Mouse (Mus musculus) limb, embryonic 13.5 days (tissue): Measurements from ENCODE around the gene Bcar3. TPM values are rescaled to one million over a fixed set of nuclear protein-coding genes. Genes with fewer than 3 reads are reported as not detected.

Experiments
- ATAC-seq: fragments of 200-750 bp; cut with Nextera tagmentation; 2 replicates; pipeline ENCODE4 v1.8.0; 2017; ENCODE audit warnings: low read depth, moderate number of reproducible peaks, moderate TSS enrichment; ENCODE audit not compliant: low FRiP score
- H3K27ac ChIP-seq: fragments of 300-500 bp; sonication (generic); 2 replicates; pipeline ENCODE4 v1.5.1; 2015; ENCODE audit warnings: inconsistent platforms, mild to moderate bottlenecking, moderate library complexity
- H3K27me3 ChIP-seq: fragments of 300-500 bp; sonication (generic); 2 replicates; pipeline ENCODE4 v1.6.1; 2015; ENCODE audit warnings: mild to moderate bottlenecking, inconsistent platforms
- H3K36me3 ChIP-seq: fragments of 300-500 bp; sonication (generic); 2 replicates; pipeline ENCODE4 v1.6.1; 2015; ENCODE audit warnings: inconsistent platforms, mild to moderate bottlenecking, moderate library complexity
- H3K4me1 ChIP-seq: fragments of 300-500 bp; sonication (generic); 2 replicates; pipeline ENCODE4 v1.6.1; 2015; ENCODE audit warnings: inconsistent platforms
- H3K4me2 ChIP-seq: fragments of 300-500 bp; sonication (generic); replicated peaks from 2 replicates; pipeline ENCODE4 v1.6.1; 2015; ENCODE audit warnings: inconsistent platforms, mild to moderate bottlenecking, moderate library complexity
- H3K4me3 ChIP-seq: fragments of 300-500 bp; sonication (generic); 2 replicates; pipeline ENCODE4 v1.5.1; 2015; ENCODE audit warnings: moderate library complexity, mild to moderate bottlenecking, inconsistent platforms
- H3K9ac ChIP-seq: fragments of 300-500 bp; sonication (generic); 2 replicates; pipeline ENCODE4 v1.6.1; 2015; ENCODE audit warnings: mild to moderate bottlenecking, inconsistent platforms
- H3K9me3 ChIP-seq: fragments of 300-500 bp; sonication (generic); 2 replicates; pipeline ENCODE4 v1.6.1; 2016; ENCODE audit warnings: inconsistent platforms
- WGBS: fragments of 180-500 bp; shearing (Covaris S2); methylation state at CpG from one replicate; pipeline ENCODE4 v1.1.7; 2015; 5-methylcytosine and 5-hydroxymethylcytosine counted together
- polyA plus RNA-seq: library from polyadenylated mRNA; unstranded; fragments of >200 nt; fragmentation: Nextera tagmentation; extraction: Ambion mirVana; gene quantifications from 2 replicates; pipeline ENCODE4 v1.2.1, GENCODE M21; 2015

The Bcar3 gene
- polyA plus RNA-seq, 1 experiment from 2014 or later: 8.1 TPM

DNA sequence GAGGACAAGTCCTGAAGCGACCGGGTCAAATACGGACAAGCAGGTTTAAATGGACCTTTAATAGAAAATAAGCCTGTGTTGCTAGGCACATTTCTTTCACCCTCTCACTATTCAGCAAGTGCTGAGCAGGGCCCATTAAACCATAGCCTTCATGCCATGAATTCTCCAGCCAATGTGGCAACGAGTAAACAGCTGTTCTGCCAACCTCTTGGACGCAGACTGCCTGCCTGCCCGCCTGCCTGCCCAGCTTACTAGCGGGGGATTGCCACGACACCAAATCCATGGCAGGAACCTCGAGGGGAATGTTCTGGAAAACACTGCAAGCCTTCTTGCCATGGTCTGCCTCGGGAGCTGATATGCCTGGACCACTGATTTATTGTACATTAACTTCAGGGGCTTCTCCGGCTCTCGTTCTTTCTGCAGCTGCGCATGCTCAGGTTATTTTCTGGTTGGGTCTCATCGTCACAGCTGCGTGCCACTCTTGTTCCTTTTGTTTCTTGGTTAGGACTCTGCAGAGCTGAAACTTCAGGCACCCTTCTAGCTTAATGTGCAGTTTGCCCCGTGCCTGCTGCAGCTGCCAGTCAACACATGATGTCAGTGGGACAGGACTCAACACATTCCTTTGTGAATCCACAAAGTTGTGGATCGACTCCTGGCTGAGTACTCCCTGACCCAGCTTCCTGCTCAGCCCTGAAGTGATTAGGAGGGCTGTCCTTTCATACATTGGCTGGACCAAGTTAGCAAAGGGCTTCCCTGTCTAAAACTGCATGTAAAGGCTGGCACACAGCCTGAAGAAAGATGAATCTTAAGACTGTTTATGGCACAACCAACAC, 120.0 kb downstream of the Bcar3 start:
- H3K4me3 ChIP-seq: 0 out of 2 replicates have a peak overlapping the region, but pooled peaks have one; percentile 7
- H3K9me3 ChIP-seq: no peaks in the 10 kb centered on the region
- H3K27me3 ChIP-seq: peaks cover 13% of the 10 kb centered on the region
- H3K4me1 ChIP-seq: peaks cover 29% of the 10 kb centered on the region
- ATAC-seq: peak; percentile 49
- no peaks in the 10 kb centered on the region for H3K36me3 ChIP-seq
- H3K27ac ChIP-seq: peak overlapping the region; percentile 23; the same call in 1 of the 2 replicates
- peak overlapping the region; percentile 50 for H3K4me2 ChIP-seq
- H3K9ac ChIP-seq: 0 out of 2 replicates have a peak overlapping the region, but pooled peaks have one; percentile 2
- WGBS: 22% methylated on average over 17 of the region's 17 CpGs

DNA sequence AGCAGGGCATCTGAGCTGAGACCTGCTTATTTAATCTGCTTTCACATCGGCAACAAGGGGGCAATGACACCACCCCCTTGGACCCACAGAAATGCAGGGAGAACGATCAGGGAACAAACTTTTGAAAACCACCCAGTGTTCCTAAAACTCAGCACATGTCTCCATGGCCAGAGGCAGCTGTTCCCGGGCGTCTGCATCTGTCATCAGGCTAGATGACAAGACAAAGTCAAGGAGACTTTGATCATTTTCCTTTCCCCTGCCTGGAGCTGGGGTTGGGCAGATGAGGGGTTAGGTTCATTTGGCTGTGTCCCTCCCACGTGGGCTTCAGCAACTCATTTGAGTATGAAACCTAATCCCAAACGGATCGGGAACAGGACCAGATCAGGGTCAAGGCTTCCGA, 120.9 kb downstream of the Bcar3 start:
- peaks cover 35% of the 10 kb centered on the region for H3K4me1 ChIP-seq
- no peak overlapping the region for H3K9ac ChIP-seq
- H3K9me3 ChIP-seq: no peaks in the 10 kb centered on the region
- peaks cover 13% of the 10 kb centered on the region for H3K27me3 ChIP-seq
- no peaks in the 10 kb centered on the region for H3K36me3 ChIP-seq
- whole genome bisulfite sequencing: 50% methylated on average over 8 of the region's 8 CpGs
- peak overlapping the region; percentile 40; the same call in 1 of the 2 replicates for H3K27ac ChIP-seq
- no peak for ATAC-seq
- H3K4me3 ChIP-seq: no peak overlapping the region
- no peak overlapping the region for H3K4me2 ChIP-seq

DNA sequence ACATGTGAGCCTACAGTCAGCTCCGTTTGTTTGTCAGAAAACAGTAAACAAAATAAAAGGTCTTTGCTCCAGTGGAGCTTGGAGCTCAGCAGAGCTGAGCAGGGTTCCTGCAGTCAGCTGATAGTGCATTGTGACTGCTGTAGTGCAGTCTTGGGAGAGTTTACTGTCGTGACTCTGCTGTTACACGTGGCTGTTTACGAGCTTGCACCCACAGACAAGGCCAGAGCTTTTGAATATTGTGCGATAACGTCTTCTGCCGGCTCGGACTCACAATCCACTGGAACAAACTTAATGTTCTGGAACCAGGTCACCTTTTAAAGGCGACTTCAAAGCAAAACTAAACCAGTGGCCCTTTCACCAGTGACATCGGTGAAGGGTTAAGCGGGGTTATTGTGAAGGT, 123.5 kb downstream of the Bcar3 start:
- no peaks in the 10 kb centered on the region for H3K36me3 ChIP-seq
- no peak overlapping the region for H3K9ac ChIP-seq
- peaks cover 39% of the 10 kb centered on the region for H3K4me1 ChIP-seq
- H3K27ac ChIP-seq: no peak overlapping the region
- H3K27me3 ChIP-seq: peaks cover 29% of the 10 kb centered on the region
- WGBS: 38% methylated on average over 11 of the region's 11 CpGs
- H3K9me3 ChIP-seq: no peaks in the 10 kb centered on the region
- no peak overlapping the region for H3K4me3 ChIP-seq
- H3K4me2 ChIP-seq: no peak overlapping the region
- no peak for ATAC-seq

DNA sequence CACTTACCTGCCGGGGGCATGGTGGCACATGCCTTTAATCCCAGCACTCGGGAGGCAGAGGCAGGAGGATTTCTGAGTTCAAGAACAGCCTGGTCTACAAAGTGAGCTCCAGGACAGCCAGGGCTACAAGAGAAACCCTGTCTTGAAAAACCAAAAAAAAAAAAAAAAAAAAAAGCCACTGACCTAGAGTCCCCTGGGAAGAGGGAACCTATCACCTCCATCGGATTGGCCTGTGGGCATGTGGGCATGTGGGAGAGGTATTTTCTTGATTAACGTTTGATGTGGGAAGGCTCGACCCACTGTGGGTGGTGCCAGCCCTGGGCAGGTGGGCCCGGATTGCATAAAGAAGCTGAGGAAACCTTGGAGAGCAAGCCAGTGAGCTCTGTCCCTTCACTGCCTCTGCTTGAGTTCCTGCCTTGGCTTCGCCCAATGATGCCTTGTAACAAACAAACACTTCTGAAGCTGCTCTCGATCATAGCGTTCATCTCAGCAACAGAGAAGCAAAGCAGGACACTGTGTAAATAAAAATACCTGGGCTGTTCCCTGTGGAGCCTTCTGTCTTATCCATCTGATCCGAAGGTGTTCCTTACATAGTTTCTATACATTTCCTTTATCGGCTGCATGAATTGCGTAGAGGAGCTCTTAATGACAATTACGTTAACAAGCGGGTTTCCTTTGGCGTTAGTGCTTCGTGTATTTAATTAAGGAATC, 124.8 kb downstream of the Bcar3 start:
- Histone ChIP-seq H3K36me3 (no peaks in the 10 kb centered on the region), H3K4me1 (peaks cover 33% of the 10 kb centered on the region), H3K27ac (no peak overlapping the region), H3K4me3 (peak overlapping the region; percentile 69), H3K9me3 (no peaks in the 10 kb centered on the region), H3K4me2 (peak overlapping the region; percentile 91), H3K27me3 (peaks cover 27% of the 10 kb centered on the region), H3K9ac (no peak overlapping the region)
- no peak for ATAC-seq
- whole genome bisulfite sequencing: 28% methylated on average over 16 of the region's 16 CpGs

DNA sequence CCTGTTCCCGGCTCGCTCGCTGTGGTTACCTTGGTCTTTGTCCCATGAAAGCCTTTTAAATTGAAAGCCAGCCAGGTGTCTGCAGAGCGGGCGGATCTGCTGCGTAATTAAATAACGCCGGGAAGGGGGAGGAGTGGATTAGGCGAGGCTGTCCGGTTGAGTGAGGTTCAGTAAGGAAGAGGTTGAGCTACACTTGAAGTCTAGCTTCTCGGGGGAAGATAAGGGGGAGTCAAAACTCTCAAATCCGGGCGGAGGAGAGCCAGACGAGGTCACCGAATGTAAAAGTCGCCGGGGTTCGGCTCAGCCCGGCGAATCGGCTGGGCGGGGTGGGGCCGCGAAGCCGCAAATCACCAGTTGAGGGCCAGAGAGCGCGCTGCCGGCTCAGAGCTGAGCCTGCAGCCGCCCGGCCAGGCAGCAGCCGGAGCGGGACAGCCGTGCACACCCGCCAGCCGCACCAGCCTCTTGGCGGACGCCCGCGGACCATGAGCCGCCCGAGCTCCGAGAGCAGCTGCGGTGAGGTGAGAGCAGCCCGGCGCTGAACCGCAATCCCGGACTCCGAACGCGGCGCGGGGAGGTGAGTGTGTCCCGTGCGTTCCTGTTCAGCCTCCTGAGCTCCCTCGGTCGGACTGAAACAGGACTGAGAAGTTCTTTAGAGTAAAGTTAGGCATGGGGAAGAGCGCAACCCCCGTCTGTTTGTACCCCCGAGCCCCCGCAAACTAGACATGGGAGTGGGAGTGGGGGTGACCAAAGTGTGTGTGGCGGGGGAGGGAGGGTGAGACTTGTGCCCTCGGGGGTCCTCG, 125.9 kb downstream of the Bcar3 start:
- Histone ChIP-seq H3K4me3 (peak overlapping the region; percentile 69), H3K36me3 (no peaks in the 10 kb centered on the region), H3K9me3 (no peaks in the 10 kb centered on the region), H3K9ac (peak overlapping the region; percentile 84), H3K4me2 (peak overlapping the region; percentile 91), H3K27ac (no peak overlapping the region; the same call in 1 of the 2 replicates), H3K27me3 (peaks cover 27% of the 10 kb centered on the region), H3K4me1 (peaks cover 22% of the 10 kb centered on the region)
- peak; percentile 84 for ATAC-seq
- under 1% methylated on average over 55 of the region's 63 CpGs for WGBS

DNA sequence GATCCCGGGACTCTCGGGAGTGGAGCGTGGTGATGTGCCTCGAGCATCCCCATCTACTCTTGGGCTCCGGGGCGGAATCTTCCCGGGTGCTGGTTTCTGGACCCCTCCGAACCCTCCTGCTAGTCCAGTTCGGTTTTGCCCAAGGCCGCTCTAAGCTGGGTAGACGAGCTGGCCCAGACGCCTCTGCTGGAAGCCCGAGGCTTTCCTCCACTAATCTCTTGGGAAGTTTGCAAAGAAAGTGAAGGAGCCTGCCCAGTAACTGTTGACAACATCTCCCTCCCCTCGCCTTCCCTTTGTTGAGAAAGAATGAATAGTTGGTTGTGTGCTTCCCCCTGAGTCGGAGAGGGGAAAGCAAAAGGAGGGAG, 126.5 kb downstream of the Bcar3 start:
- 1% methylated on average over 15 of the region's 15 CpGs for WGBS
- Histone ChIP-seq H3K9me3 (no peaks in the 10 kb centered on the region), H3K4me1 (peaks cover 17% of the 10 kb centered on the region), H3K4me2 (peak overlapping the region; percentile 91), H3K9ac (peak overlapping the region; percentile 84), H3K27me3 (peaks cover 27% of the 10 kb centered on the region), H3K36me3 (no peaks in the 10 kb centered on the region), H3K4me3 (peak overlapping the region; percentile 69), H3K27ac (no peak overlapping the region; the same call in 1 of the 2 replicates)
- ATAC-seq: peak; percentile 41

DNA sequence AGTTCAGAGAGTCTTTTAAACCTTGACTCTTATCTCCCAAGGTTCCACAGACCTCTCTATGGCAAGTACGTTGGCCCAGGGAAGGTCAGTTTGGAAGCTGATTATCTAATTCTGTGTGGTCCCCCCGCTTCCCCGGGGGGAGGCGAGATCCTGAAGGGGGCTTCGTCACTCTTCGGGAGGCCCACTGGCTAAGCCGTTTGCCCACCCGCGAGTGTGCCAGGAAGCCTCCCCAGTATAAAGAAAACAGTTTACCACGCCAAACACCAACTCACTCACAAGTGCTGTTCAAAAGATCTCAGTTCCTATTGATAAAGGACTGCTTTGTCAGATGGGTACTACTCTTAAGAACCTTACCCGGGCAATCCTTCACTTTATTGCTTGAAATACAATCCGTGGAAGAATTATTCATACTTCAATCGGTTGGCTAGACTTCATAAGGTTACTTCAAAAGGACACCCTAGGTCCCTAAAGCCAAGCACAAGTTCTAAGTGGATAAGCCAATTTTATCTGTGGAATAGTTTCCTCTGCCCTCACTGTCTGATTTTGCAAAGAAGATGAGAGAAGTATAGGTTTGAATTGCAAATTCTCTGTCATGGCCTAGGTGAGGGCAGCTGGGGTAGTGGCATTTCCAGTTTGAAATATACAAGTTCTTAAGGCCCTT, 127.2 kb downstream of the Bcar3 start:
- H3K4me2 ChIP-seq: peak overlapping the region; percentile 91
- WGBS: 17% methylated on average over 13 of the region's 13 CpGs
- H3K9ac ChIP-seq: peak overlapping the region; percentile 84; the same call in 1 of the 2 replicates

DNA sequence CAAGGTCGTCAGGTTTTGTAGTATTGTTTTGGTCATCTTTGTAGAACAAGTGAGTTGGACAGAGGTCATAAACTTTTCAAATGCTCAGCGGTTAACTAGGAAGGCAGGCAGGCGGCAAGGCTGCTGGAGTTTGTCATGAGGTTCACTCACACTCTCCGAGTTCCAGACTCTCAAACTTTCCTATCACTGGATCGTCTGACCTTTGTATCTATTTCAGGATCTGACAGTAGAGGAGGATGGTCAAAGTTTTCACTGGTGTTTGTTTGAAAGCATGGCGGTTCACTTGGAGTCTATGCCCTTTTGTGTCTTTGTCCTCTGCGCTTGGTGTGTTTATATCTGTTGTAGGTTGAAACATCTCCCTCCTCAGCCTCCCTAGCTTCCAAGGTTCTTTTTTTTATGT, 127.9 kb downstream of the Bcar3 start:
- Histone ChIP-seq H3K4me2 (peak overlapping the region; percentile 91; the same call in 1 of the 2 replicates), H3K9ac (no peak overlapping the region), H3K9me3 (no peaks in the 10 kb centered on the region), H3K4me3 (0 out of 2 replicates have a peak overlapping the region, but pooled peaks have one; percentile 0), H3K4me1 (peaks cover 17% of the 10 kb centered on the region), H3K36me3 (no peaks in the 10 kb centered on the region), H3K27me3 (peaks cover 27% of the 10 kb centered on the region), H3K27ac (no peak overlapping the region)
- 49% methylated on average over 7 of the region's 7 CpGs for WGBS
- no peak for ATAC-seq

More for the DNA sequence above, 127.2 kb downstream of the Bcar3 start:
- ATAC-seq: no peak
- peak overlapping the region; percentile 69 for H3K4me3 ChIP-seq
- peaks cover 17% of the 10 kb centered on the region for H3K4me1 ChIP-seq
- H3K27me3 ChIP-seq: peaks cover 27% of the 10 kb centered on the region
- H3K36me3 ChIP-seq: no peaks in the 10 kb centered on the region
- H3K9me3 ChIP-seq: no peaks in the 10 kb centered on the region
- no peak overlapping the region for H3K27ac ChIP-seq

DNA sequence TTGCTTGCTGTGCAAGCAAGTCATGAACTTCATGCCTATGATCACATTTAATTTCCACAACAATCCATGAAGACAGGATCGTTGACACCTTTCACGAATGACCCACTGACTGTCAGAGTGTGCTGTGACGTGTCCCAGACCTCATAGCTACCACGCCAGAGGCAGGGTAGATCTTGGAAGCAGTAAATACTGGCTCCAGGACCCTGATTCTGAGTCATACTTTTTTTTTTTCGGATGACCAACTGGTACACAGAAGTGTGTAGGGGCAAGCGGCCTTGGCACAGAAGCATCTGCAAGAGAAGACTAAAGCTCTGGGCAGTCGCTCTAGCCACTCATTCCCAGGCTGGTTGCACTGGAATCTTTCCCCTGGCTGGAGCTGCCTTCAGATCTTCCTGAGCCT, 128.3 kb downstream of the Bcar3 start:
- WGBS: 64% methylated on average over 7 of the region's 7 CpGs
- H3K4me1 ChIP-seq: peaks cover 17% of the 10 kb centered on the region
- ATAC-seq: no peak
- H3K9ac ChIP-seq: no peak overlapping the region
- H3K4me2 ChIP-seq: no peak overlapping the region
- peaks cover 27% of the 10 kb centered on the region for H3K27me3 ChIP-seq
- no peak overlapping the region for H3K27ac ChIP-seq
- no peaks in the 10 kb centered on the region for H3K36me3 ChIP-seq
- H3K9me3 ChIP-seq: no peaks in the 10 kb centered on the region
- no peak overlapping the region for H3K4me3 ChIP-seq

DNA sequence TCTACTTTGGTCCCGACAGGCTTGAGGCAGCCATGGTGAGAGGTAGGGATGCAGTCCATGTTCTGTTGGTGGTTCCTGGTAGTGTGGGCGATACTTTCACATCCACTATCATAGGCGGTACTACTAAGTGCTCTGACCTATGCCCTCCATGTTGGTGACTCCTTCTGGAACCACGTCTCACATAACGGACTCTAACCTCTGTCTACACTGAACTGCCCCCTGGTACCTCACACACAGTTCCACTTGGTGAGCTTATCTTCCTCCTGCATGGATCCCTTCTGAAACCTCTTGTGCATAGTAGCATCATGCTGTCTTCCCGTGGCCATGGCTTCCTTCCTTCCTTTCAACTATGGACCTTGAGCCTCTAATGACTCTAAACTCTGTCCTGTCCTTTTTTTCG, 129.7 kb downstream of the Bcar3 start:
- H3K9me3 ChIP-seq: no peaks in the 10 kb centered on the region
- H3K4me2 ChIP-seq: no peak overlapping the region
- no peaks in the 10 kb centered on the region for H3K36me3 ChIP-seq
- no peak overlapping the region for H3K4me3 ChIP-seq
- peaks cover 20% of the 10 kb centered on the region for H3K4me1 ChIP-seq
- ATAC-seq: no peak
- peaks cover 21% of the 10 kb centered on the region for H3K27me3 ChIP-seq
- no peak overlapping the region for H3K9ac ChIP-seq
- WGBS: 92% methylated on average over 7 of the region's 7 CpGs
- H3K27ac ChIP-seq: no peak overlapping the region

DNA sequence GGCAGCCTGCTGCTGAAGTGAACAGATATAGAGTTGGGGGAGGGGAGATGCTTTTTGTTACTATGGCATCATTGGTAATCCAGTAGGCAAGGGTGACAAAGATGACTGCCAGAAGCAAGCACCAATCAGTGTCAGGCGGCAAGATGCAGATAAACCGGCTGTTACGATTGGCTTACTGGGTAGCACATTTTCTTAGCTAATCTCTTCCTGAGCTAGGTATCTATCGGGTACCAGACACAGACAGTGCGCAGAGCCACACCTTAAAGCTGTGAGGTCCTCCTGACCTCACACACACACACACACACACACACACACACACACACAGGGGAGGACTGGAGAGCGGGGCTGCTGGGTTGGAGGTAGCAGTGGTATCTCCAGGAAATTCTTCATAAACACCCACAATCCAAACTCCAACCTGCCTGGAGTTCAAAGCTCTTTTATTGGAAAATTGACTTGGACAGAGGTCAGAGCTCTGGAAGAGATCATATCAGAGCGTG, 134.4 kb downstream of the Bcar3 start:
- H3K36me3 ChIP-seq: no peaks in the 10 kb centered on the region
- ATAC-seq: no peak
- WGBS: 71% methylated on average over 7 of the region's 7 CpGs

More for the DNA sequence above, 134.4 kb downstream of the Bcar3 start:
- Histone ChIP-seq H3K9me3 (no peaks in the 10 kb centered on the region), H3K9ac (no peak overlapping the region), H3K27ac (no peak overlapping the region), H3K4me3 (no peak overlapping the region), H3K4me2 (no peak overlapping the region), H3K4me1 (peaks cover 23% of the 10 kb centered on the region), H3K27me3 (no peaks in the 10 kb centered on the region)
